Mouse (Mus musculus): ENCODE measurements around the gene Ppp2r5b. TPM values are rescaled to one million over a fixed set of nuclear protein-coding genes. Genes with fewer than 3 reads are reported as not detected.

The Ppp2r5b gene
- polyA plus RNA-seq, 1 experiment from 2014 or later, result 84.8 TPM

DNA sequence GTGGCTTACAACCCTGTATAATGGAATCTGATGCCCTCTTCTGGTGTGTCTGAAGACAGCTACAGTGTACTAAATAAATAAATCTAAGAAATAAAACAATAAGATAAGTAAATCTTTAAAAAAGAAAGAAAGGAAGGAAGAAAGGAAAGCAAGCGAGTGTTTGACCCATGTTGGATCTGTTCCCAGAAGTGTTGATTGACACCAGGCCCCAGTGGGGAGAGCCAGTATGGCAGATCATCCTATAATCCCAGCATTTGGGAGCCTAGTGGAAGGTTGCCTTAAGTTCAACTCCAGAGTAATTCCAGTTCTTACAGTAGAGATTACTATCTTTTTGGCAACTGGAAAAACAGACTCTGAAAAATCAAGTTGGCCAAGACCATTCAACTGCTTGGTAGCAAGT, 10.1 kb upstream of the Ppp2r5b start:
- Histone ChIP-seq H3K27me3 (no peaks in the 10 kb centered on the region), H3K9ac (replicated peaks) (no peak overlapping the region), H3K4me1 (replicated peaks) (peaks cover 14% of the 10 kb centered on the region), H3K9me3 (no peaks in the 10 kb centered on the region), H3K27ac (no peak overlapping the region), H3K4me2 (replicated peaks) (no peak overlapping the region), H3K4me3 (replicated peaks) (no peak overlapping the region), H3K36me3 (peaks cover 59% of the 10 kb centered on the region)
- WGBS, result 87% methylated on average over 1 of the region's 1 CpGs
- no peak for ATAC-seq

DNA sequence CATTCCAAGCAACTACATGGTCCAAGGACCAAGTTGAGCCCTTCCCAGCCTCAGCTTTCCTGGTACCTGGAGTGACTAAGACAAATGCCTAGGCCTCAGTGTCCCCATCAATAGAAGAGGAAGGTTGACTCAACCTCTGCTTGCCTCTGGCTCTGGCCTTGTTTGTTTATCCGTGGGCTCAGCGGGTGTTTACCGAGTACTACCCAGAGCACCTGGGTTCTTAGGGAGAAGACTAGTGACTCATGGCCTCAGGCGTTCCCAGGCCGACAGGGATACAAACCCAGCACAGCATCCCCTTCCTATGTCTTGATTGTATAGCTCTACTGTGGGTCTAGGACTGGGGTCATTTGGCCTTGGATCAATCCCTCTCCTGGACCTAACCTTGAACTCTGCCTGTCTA, 7.6 kb upstream of the Ppp2r5b start:
- Histone ChIP-seq H3K36me3 (peaks cover 39% of the 10 kb centered on the region), H3K9me3 (no peaks in the 10 kb centered on the region), H3K4me1 (replicated peaks) (peaks cover 16% of the 10 kb centered on the region), H3K27ac (no peak overlapping the region), H3K4me2 (replicated peaks) (peak overlapping the region; percentile 91; the same call in 1 of the 2 replicates), H3K27me3 (no peaks in the 10 kb centered on the region), H3K4me3 (replicated peaks) (no peak overlapping the region), H3K9ac (replicated peaks) (no peak overlapping the region)
- 85% methylated on average over 5 of the region's 5 CpGs for WGBS
- no peak for ATAC-seq

DNA sequence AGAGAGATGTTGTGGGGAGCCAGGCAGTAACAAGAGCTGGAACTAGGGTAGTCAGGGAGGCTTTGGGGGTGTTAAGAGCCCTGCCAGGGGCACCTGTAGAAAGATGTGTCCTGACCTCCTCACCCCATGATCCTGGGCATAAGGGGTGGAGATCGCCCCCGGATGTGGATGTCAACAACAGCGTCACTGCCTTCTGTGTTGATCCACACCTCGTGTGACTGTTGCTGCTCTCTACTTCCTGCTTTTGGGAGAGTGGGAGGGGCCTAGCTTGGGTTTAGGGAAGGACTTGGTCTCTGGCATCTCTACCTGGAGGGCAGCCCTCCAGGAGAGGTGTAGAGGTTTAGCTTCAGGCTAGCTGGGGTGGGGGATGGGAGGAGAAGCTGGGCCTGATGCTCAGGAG, 6.6 kb upstream of the Ppp2r5b start:
- Histone ChIP-seq H3K36me3 (peaks cover 30% of the 10 kb centered on the region), H3K9ac (replicated peaks) (peak overlapping the region; percentile 93), H3K4me3 (replicated peaks) (peak overlapping the region; percentile 88), H3K27me3 (no peaks in the 10 kb centered on the region), H3K4me1 (replicated peaks) (peaks cover 16% of the 10 kb centered on the region), H3K9me3 (no peaks in the 10 kb centered on the region), H3K27ac (no peak overlapping the region), H3K4me2 (replicated peaks) (peak overlapping the region; percentile 91)
- 3% methylated on average over 4 of the region's 4 CpGs for WGBS
- ATAC-seq, result 0 out of 2 replicates have a peak, but pooled peaks have one; percentile 6

DNA sequence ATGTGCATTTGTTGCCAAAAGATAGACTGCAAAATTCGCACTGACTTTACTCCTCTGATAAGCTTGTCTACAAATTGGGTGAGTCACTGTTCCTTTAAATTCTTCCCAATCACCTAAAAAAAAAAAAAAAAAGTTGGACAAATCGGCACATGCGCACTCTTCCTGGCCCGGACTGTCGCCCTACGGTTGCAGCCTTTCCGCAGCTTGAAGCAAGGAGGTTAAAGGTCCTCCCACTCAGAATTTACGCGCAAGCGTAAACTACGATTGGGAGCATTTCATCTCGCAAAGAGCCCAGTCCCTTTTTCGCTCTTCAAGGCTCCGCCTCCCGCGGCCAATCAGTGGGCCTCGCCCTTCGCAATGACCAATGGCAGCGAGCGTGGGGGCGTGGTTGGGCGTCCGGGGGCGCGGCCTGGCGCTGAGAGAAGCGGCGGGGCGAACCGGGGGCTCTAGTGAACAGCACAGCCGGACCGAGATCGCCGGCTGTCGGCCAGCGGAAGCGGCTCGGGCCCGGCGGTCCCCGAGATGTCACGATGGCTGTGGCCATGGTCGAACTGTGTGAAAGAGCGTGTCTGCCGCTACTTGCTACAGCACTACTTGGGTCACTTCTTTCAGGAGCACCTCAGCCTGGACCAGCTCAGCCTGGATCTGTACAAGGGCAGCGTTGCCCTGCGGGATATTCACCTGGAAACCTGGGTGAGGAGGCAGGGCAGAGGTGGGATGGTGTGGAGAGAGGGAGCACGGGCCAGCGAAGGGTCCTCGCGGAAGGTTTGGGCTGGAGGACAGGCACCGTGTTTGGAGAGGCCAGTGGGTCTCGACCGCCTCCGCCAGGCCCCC, 5.8 kb upstream of the Ppp2r5b start, which contains the start of gene Atg2a:
Gene Atg2a (plus strand): TSS at position 395 of the 834 bp plus-strand sequence.
- Histone ChIP-seq H3K9ac (replicated peaks) (peak within 1 kb of the TSS; percentile 93), H3K27ac (peak within 1 kb of the TSS; percentile 61), H3K4me1 (replicated peaks) (peaks cover 18% of the 10 kb centered on the region), H3K27me3 (no peaks in the 10 kb centered on the region), H3K36me3 (peaks cover 22% of the 10 kb centered on the region), H3K9me3 (no peaks in the 10 kb centered on the region), H3K4me2 (replicated peaks) (peak within 1 kb of the TSS; percentile 91), H3K4me3 (replicated peaks) (peak within 1 kb of the TSS; percentile 88)
- WGBS, result under 1% methylated on average over 55 of the region's 55 CpGs
- ATAC-seq, result peak; percentile 93

DNA sequence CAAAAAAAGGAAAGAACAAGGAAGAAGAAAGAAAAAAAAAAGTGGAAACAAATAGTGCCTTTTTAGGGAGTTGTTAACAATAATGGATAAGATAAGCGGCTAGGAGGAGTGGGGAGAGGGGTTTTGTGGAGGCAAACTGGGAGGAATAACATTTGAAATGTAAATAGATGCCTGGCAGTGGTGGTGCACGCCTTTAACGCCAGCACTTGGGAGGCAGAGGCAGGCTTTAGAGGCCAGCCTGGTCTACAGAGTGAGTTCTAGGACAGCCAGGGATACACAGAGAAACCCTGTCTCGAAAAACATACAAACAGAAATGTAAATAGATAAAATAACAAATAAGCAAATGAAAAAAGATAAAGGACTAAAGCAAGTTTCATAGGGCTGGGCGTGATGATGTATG, 5.1 kb upstream of the Ppp2r5b start:
- Histone ChIP-seq H3K4me1 (replicated peaks) (peaks cover 21% of the 10 kb centered on the region), H3K9ac (replicated peaks) (no peak overlapping the region), H3K4me3 (replicated peaks) (0 out of 2 replicates have a peak overlapping the region, but pooled peaks have one; percentile 88), H3K4me2 (replicated peaks) (peak overlapping the region; percentile 91), H3K27me3 (no peaks in the 10 kb centered on the region), H3K9me3 (no peaks in the 10 kb centered on the region), H3K36me3 (peaks cover 14% of the 10 kb centered on the region), H3K27ac (peak overlapping the region; percentile 45)
- 29% methylated on average over 5 of the region's 5 CpGs for WGBS
- no peak for ATAC-seq

DNA sequence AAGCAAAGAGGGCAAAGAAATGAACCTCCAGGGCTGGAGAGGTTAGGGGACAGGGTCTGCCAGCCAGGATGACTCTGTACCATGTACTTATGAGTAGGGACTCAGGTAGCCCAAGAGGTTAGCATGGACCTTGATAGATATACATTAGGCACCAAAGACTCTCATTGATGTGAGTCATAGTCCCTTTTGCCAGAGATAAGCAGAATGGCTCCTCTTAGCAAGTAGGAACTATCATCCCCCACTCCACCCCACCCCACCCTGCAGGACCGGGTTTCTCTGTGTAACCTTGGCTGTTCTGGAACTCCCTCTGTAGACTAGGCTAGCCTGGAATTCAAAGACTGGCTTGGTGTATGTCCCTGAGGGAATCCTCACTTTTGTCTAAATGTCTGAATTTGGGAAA, 4.5 kb upstream of the Ppp2r5b start:
- Histone ChIP-seq H3K4me1 (replicated peaks) (peaks cover 23% of the 10 kb centered on the region), H3K27ac (no peak overlapping the region), H3K9ac (replicated peaks) (no peak overlapping the region), H3K36me3 (peaks cover 8% of the 10 kb centered on the region), H3K4me2 (replicated peaks) (no peak overlapping the region), H3K27me3 (no peaks in the 10 kb centered on the region), H3K4me3 (replicated peaks) (no peak overlapping the region), H3K9me3 (no peaks in the 10 kb centered on the region)
- 91% methylated on average over 1 of the region's 1 CpGs for WGBS
- no peak for ATAC-seq

DNA sequence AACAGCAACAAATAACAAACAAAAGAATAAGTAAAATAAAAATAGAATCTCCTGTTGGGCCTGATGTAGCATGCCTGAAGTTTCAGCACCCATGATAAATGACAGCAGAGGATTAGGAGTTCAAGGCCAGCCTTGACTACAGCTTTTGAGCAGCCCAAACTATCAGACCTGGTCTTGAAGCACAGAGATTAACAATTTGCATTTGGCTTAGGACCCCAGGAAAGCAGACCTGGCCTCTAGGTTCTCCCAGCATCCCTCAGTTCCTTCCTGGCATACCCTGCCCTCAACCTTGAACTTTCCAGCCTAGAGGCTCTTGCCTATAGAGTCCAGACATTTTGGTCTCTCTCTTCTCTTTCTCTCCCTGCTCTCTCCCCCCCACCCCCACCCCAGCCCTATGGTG, 3.1 kb upstream of the Ppp2r5b start:
- no peak overlapping the region for H3K27ac ChIP-seq
- H3K4me1 ChIP-seq (replicated peaks), result peaks cover 37% of the 10 kb centered on the region
- no peak overlapping the region for H3K4me3 ChIP-seq (replicated peaks)
- no peaks in the 10 kb centered on the region for H3K27me3 ChIP-seq
- 0 out of 2 replicates have a peak, but pooled peaks cover under 1% of the 10 kb centered on the region for H3K36me3 ChIP-seq
- no peak overlapping the region for H3K9ac ChIP-seq (replicated peaks)
- no peak for ATAC-seq
- H3K9me3 ChIP-seq, result no peaks in the 10 kb centered on the region
- H3K4me2 ChIP-seq (replicated peaks), result no peak overlapping the region

DNA sequence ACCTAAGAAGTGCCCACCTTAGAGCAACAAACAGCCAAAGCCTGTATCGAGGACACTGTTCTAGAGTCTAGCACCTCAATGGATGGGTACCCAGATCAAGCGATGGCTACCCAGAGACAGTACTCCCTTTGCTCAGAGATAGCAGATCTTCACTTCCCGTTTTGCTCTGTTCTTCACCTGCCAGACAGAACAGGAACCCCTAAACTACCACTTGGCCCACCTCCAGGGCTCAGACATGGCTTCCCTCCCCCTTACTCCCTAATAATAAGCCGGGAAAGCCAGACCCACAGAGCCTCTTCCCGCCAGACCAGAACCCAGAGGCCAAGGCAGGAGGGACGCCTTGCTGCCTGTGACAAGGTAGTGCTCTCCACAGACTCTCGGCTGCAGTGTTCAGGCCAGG, 1.2 kb upstream of the Ppp2r5b start:
- H3K27ac ChIP-seq, result no peak overlapping the region
- no peaks in the 10 kb centered on the region for H3K9me3 ChIP-seq
- H3K36me3 ChIP-seq, result peaks cover 18% of the 10 kb centered on the region
- H3K27me3 ChIP-seq, result no peaks in the 10 kb centered on the region
- H3K4me2 ChIP-seq (replicated peaks), result no peak overlapping the region; the same call in 1 of the 2 replicates
- H3K4me1 ChIP-seq (replicated peaks), result peaks cover 24% of the 10 kb centered on the region
- WGBS, result 75% methylated on average over 7 of the region's 7 CpGs
- no peak for ATAC-seq
- no peak overlapping the region for H3K4me3 ChIP-seq (replicated peaks)
- no peak overlapping the region for H3K9ac ChIP-seq (replicated peaks)

DNA sequence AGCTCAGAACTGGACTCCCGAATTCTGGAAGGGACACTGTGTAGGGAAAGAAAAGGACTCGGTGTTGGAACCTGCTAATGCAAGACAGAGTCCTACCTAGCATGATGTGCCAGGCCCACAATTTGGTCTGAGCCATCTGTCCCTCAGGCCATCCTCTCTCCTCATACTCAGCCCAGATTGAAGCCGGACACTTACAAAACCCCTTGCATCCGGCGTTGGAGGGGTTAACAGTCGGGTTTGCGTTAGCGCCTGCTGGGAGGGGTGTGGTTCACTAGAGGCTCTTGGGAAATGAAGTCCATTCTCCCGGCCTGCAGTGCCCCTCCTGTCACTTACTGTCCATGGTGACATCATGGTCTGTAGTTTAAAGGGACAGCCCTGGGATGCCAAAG, 375 bp upstream of the Ppp2r5b start:
- Histone ChIP-seq H3K36me3 (peaks cover 26% of the 10 kb centered on the region), H3K4me2 (replicated peaks) (peak overlapping the region; percentile 84), H3K9ac (replicated peaks) (peak overlapping the region; percentile 94), H3K27ac (peak overlapping the region; percentile 85), H3K4me3 (replicated peaks) (peak overlapping the region; percentile 86), H3K27me3 (no peaks in the 10 kb centered on the region), H3K9me3 (no peaks in the 10 kb centered on the region), H3K4me1 (replicated peaks) (peaks cover 24% of the 10 kb centered on the region)
- peak; percentile 91 for ATAC-seq
- 0% methylated on average over 9 of the region's 9 CpGs for whole genome bisulfite sequencing

DNA sequence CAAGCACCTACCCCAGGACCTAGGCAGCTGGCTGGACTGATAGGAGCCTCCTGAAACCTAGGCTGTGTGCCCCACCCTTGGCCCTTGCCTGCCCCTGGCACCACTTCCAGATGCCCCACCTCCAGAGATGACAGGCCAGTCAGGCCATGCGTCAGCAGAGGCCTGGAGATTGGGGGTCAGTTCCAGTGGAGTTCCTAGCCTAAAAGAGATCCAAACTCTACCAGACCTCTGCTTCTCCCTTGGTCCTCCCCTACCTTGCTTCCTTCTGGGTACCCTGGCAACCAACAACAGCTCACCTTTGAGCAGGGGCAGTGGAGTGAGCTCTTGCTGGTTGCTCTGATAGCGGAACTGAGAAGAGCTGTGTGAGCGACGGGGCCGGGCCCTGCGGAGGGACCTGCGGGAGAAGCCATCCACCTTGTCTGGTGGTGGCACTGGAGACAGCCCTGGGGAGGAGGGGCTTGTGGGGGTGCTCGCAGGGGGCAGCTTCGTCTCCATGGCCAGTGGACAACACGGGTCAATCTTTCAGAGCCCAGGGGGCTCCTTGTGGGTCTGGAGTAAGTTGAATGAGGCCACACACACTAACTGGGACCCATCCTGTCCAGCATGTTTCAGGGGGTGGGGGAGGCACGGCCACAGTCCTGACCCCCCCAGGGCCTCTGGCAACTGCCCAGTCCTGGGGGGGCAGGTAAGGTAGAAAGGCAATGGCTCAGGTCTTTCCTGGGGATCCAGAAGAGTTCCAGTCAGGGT, 1.2 kb downstream of the Ppp2r5b start:
- no peak for ATAC-seq
- Histone ChIP-seq H3K4me1 (replicated peaks) (peaks cover 22% of the 10 kb centered on the region), H3K9ac (replicated peaks) (peak overlapping the region; percentile 94), H3K4me2 (replicated peaks) (peak overlapping the region; percentile 84), H3K27ac (no peak overlapping the region), H3K27me3 (no peaks in the 10 kb centered on the region), H3K9me3 (no peaks in the 10 kb centered on the region), H3K36me3 (peaks cover 41% of the 10 kb centered on the region), H3K4me3 (replicated peaks) (peak overlapping the region; percentile 86)
- 60% methylated on average over 11 of the region's 11 CpGs for WGBS

DNA sequence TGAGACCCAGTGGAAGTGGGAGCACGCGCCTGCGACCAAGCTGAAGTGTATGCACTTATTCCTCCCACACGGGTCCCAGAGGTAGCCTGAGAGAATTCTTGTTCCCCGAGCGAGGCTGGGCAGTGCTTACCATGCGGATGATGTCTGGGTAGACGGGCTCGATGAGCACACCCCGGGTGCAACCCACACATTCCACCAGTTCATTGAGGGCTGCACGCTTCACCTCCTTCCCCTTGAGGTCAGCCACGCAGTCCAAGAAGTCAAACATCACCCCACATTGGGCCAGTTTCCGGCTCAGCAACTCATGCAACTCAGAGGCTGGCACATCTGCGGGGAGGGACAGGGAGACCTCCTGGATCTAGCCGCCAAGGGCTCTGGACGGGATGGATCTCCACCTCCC, 2.0 kb downstream of the Ppp2r5b start:
- H3K9ac ChIP-seq (replicated peaks), result no peak overlapping the region
- H3K4me2 ChIP-seq (replicated peaks), result no peak overlapping the region
- peaks cover 22% of the 10 kb centered on the region for H3K4me1 ChIP-seq (replicated peaks)
- H3K4me3 ChIP-seq (replicated peaks), result no peak overlapping the region
- H3K36me3 ChIP-seq, result peaks cover 50% of the 10 kb centered on the region
- H3K27me3 ChIP-seq, result no peaks in the 10 kb centered on the region
- WGBS, result 86% methylated on average over 16 of the region's 16 CpGs
- no peak overlapping the region for H3K27ac ChIP-seq
- H3K9me3 ChIP-seq, result no peaks in the 10 kb centered on the region
- no peak for ATAC-seq

DNA sequence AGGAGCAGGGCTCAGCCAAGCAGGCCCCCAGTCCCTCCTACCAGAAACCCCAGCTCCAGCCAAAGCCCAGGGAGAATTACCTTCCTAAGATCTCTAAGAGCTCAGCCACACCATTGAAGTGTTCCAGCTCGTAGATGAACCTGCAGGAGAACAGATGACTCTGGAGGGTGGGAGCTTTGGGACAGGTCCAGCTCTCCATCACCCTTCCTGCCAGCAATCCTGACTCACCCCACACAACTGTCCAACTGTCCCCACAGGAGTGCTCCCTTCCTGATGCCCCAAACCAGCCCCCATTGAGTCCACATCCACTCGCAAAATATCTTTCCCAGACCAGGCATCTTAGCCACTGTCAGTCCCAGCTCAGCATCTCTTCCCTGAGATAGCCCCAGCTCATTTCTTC, 4.6 kb downstream of the Ppp2r5b start:
- WGBS, result 82% methylated on average over 2 of the region's 2 CpGs
- Histone ChIP-seq H3K27me3 (no peaks in the 10 kb centered on the region), H3K4me2 (replicated peaks) (no peak overlapping the region), H3K9me3 (no peaks in the 10 kb centered on the region), H3K4me1 (replicated peaks) (peaks cover 16% of the 10 kb centered on the region), H3K36me3 (peaks cover 76% of the 10 kb centered on the region), H3K9ac (replicated peaks) (no peak overlapping the region), H3K27ac (no peak overlapping the region), H3K4me3 (replicated peaks) (no peak overlapping the region)
- ATAC-seq, result no peak
